Mouse (Mus musculus) ZHBTc4 (cell line): ENCODE data around the gene Setd7.

Source experiments
- DNase-seq: peaks from one replicate; pipeline ENCODE4 v3.0.0-alpha.2; 2011; ENCODE audit warnings: low read depth, low spot score

Setd7 gene

DNA sequence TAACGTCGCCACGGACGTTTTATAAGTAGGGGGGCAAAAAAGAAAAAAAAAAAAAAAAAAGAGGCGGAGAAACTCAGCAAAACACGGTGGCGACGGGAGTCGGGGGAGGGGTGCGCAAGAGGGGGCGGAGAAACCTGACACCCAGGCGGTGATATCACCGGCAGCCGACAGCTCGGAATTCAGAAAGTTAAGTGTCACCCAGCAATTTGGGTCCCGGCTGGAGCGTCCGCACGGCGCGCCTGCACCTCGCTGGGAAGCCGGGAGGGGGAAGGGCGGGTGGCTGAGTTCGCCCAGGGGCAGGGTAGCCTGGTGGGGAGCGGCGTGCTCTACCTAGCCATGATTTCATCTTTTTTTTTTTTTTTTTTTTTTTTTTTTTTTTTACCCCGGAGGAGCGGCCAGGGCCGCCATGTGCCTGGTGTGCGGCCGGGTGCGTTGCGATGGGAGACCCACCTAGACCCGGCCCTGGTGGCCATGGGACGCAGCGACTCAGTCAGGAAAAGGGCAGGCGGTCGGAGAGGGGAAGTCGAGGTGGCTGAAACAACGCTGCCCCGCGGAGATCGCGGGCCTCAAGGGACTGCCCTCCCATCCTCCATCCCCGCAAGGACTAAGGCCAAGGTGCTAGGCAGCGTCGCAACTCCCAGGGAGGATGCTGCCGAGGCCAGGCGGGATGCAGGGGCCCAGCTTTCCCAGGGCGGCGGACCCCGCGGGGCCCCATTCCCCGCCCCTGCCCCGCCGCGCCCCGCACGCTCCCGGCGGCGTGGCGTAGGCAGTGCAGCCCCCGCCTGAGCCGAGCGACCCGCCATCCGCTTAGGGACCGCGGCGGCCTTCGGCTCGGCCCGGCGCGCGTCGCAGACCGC lies 857 bp downstream of the Setd7 start:
- DNase-seq, result peak; percentile 83

DNA sequence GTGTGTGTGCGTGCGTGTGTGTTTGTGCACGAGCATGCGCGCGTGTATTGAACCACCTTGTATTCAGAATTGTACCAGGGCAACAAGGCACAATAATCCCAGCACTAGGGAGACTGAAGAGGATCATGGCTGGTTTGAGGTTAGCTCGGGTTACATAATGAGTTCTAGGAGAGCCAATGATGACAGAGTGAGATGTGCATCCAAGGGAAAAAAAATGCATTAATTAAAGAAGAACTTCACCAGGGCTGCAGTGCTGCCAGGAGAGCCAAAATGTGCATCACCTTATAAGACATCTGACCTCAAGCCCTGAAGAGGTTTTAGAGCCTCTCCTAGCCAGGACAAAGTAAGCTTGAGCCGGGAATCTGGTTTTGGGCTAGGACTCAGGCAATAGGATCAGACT lies 5.1 kb downstream of the Setd7 start:
- no peak for DNase-seq

DNA sequence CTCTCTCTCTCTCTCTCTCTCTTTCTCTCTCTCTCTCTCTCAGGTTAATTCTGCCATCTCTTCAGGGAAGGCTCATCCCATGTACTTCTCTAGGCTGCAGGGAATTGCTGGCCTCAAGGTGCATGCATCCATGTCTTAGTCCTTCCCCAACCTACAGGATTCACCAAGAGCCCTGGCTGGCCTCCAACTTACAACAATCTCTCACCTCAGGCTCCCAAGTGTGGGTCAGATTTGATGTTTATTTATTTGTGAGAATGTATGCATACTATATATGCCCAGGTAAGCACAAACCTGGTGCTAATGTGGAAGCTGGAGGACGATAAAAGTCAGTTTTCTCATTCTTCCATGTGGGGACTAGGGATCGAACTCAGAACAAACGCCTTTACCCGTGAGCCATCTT lies 5.8 kb downstream of the Setd7 start:
- DNase-seq, result no peak

DNA sequence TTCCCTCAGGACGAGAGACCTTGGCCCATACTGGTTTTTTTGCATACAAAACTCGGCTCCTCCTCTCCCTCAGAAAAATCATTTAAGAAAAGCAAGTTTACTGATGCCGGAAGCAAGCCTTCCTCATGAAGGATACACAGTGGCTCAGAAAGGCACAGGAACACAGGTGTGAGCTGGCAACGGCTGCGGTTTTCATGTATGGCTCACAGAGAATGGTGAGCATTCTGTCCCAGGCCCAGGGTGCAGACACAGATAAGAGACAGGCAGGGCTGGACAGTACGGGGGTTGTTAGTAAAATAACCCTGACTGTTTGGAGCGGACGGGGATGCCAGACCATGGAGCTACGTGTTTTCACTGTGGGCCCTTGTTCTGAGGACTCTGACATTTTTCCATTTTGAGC lies 6.6 kb downstream of the Setd7 start:
- no peak for DNase-seq

DNA sequence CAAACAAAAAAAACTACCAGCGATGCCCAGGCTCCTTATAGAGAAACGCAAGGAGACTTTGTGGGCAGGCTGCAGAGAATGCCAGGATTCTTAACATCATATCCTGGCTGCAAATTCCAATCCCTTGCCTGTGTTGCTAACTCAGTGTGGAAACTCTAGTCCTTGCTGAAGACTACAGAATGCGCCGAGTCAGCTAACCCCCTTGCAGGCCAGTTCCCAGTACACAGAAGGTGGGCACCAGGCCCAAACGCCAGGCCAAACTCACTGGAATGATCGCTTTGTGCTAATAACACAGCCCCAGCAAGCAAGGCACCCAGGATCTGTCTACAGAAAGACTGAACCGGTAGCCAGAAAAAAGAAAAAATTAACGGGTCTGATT lies 7.2 kb downstream of the Setd7 start:
- DNase-seq, result no peak

DNA sequence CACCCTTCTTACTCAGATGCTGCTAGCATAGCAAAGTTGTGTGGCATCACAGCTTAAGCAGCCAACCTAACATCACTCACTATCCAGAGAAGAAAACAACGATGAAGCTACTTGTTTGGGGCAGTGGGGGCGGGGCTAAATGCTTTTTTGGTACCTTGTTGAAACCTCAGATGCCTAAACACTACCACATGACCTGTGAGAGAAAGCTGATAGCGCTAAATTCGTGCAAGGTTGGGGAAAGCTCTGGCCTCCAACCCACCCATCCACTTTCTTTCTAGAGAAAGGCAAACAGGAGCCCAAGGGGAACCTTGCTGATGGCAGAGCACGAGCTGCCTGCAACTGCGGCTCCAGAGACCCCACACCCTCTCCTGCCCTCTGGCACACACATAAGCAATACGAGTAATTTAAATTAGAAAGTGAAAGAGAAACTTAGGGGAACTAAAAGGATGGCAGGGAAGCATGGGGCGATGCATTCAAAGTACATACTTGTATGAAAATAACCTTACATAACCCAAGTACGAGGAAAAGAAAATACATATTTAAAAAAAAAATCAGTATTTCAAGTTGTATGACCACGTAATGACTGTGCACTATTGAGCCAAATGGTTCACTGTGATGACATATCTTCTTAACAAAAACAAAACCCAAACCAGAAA lies 7.7 kb downstream of the Setd7 start:
- DNase-seq, result no peak

DNA sequence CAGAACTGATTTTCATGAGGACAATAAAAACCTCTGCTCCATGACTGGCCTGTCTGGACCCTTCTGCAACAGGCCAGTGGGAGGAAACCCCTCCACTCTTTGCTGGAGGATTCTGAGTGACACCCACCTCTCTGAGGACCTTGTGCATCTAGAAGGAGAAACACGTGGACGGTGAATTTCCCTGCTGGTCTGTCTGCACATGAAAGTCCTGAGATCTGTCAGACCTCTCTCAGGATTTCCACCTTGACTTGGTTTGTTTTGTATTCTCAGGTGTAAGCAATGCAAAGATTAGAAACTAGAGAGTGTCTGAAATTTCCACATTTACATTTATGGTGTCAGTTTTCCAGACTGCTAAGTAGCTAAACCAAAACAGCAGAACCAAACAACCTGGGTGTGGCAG lies 8.5 kb downstream of the Setd7 start:
- no peak for DNase-seq

DNA sequence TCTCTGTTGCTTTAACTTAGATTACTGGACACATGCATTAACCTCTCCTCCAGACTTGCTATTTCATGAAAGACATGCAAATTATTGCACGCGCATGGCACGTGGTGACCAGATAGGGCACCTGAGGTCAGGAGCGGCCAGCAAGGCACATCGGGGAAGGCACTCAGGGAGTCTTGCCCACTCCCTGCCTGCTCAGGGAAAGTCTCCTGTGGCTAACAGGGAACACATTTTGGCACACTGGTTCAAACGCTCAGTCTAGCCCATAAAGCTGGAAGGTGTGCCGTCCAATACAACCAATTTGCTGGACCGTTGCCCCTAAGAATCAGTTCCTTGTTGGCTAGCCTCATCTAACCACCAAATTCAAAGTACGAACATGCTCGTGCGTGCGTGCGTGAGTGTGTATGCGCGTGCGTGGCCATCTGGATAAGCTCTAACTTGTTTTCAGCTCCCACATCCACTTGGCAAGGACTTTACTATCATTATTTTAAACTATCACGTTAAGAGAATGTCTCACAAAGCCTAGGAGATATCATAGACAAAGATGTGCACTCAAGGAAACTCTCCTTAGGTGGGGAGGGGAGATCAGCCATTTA lies 11.6 kb downstream of the Setd7 start:
- DNase-seq, result no peak

DNA sequence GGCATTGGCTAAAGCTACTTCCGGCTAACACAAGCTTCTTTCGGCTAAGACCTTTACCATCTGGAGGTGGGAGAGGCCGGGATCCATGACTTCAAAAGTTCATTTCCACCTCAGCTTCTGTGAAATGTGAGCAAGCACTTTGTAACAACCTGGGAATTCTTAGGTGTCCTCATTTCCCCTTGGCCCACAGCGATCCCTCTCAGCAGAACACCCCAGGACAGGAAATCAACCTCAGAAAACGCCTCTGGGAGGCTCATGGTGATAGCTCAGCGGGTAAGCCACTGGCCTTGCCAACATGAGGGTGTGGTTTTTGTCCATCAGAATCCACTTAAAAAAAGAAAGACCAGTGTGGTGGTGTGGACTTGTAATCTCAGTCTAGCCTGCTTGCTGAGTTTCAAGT lies 13.1 kb downstream of the Setd7 start:
- no peak for DNase-seq

DNA sequence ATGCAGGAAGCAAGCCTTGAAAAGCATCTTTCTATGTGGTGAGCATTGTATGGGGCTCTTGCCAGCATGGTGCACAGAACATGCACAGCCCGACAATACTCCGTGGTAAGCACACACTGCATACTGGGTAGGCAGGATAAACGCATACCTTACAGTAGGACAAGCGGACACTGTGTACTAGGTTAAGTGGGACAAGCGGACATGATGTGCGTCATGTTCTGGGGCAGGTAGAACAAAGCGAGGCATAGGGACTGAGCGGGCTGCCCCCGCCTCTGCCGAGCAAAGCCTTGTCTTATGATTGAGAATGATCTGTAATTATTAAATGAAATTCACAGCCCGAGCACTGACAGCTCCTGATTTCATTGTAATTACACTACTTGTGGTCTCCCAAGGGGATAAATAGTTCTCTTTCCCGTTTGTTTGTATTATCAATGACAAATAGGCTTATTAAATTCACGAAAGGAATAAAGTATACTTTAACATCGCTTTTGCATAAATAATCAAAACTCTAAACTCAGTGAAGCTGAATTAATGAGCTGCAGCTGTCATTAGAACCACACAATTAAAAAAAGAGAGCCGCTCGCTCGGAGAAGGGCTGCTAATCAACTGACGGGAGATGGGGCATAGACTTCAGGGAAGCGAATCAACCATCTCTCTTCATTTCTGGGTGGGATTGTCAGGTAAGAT lies 16.1 kb downstream of the Setd7 start:
- DNase-seq, result no peak

DNA sequence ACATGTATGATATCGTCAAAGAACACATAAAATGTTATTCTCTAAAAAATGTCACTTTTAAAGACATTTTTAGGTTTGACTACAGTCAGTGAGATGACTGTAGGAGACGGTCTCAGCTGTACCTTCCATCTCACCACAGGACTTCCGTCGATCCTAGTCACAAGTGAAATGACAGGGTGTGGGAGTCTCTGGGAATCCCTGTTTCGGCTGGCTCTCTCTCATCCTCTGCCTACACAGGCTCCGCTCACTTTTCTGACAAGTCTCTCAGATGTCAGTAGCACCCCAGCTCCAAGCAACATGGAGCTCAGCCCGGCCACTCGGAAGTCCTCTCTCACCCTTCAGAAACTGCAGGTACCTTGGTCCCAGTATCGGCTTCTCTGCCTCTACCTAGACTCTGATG lies 20.0 kb downstream of the Setd7 start:
- no peak for DNase-seq

DNA sequence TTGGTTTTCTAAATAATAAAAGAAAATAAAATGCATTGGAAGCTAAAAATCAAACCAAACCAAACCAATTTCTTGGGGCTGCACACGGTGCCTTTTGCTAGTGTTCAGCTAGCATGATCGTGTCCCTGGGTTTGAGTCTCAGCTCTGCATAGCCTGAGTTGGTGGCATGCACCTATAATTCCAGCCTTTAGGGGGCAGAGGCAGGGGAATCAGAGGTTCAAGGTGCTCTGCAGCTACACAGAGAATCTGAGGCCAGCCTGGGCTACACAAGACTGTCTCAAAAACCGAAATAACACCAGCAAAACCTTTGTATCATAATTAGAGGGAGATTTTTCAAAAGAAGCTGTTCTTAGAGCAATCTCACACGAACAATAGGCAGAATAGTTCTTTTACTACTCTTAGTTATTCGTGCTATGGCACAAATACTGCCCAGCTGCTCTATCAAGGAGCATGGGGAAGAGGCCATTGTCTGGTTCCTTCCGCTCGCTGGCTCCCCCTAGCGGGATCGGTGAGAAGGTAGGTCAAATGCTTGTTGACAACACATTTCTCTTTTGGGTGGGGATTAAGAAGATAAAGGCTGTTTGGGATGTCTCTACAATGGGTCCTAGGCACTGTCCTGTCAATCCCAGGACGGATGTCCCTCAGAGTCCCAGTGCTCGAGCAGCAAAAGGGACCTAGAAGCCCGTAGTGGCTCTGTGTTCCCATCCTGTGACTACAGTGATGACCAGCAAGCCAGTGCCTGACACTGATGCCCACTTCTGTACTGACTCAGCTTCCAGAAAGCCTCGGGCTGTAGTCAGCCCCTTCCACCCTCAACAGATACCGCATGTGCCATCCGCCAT lies 20.9 kb downstream of the Setd7 start:
- peak; percentile 94 for DNase-seq

DNA sequence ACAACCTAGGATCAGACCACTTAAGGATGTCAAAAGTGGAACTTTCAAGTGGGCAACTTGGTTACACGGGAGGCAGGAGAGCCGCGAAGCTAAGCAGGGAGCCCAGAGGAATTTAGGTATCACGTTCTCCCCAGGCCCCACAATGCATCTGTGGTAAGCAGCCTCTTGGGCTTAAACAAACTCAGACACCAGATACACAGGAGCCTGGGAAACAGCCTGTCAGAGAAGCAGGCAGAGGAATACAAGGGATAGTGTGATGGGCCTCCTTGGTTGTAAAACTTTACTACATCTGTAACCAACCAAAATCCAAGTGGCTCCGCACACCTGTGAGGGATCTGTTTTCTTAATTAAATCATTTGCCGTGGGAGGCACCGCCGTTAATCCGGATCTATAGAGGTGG lies 26.7 kb downstream of the Setd7 start:
- DNase-seq, result no peak

DNA sequence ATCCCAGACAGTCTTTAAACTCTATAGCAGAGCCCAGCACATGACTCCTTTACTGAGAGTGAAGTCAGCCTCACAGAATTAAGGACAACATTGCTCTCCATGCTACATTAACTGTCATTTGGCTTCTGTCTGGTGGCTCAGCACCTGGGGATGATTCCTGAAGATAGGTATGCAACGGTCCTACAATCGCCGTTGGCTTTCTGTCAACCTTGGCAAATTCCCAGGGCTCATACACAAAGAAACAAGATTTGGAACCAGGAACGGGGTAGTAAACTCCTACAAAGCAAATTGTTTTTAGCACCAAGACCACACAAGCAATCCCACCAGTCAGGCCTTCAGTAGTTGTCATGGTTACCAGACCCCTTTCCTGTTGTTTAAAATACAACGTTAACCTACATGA lies 27.1 kb downstream of the Setd7 start:
- DNase-seq, result no peak

DNA sequence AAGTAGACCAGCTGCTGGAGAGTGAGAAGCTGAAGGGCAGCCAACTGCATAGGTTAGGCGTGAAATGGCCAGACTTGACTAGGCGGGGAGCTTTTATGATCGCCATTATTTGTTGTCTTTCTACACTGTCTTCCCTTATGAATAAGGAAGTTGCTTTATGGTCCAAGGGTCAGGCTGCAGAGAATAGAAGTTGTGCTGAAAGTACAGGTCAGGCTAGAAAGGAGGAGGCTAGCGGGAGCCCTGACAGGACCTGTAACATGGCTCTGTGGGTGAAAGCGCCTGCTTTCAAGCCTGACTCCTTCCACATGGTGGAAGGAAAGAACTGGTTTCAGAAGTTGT lies 28.4 kb downstream of the Setd7 start:
- no peak for DNase-seq

DNA sequence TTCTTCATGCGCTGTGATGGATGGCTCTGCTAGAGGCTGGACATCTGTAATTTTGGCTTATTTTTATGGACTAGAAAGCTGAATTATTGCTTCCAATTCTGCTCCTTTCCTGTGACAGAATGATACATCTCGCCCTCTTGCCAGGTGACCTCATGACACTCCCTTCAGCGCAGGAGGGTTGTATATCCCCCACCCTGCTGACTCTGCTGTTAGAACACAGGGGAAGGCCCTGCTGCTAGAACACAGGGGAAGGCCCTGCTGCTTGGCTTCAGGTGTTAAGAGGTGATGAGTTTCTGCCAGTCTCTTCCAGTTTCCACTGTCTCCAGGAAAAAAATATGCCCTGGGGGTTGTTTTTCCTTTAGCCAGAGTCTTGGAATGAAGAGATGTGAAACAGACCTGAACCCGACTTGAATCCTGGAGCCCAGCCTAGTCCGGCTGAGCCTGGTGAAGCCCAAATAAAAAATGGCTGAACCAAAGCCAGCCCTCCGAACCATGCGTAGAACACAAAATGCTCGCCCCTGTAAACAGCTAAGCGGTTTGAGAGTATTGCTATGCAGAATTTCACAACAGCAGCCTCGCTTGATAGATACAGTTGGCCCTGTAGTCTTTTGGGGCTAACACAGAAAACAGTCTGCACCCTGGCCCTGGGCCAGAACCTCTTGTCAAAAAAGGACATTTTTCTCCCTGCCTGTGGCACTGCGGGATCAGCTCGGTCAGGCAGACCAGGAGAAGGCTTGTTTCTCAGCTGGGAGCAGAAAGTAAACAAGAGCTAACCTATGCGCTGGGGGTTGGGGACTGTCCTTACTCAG lies 29.0 kb downstream of the Setd7 start:
- DNase-seq, result no peak

DNA sequence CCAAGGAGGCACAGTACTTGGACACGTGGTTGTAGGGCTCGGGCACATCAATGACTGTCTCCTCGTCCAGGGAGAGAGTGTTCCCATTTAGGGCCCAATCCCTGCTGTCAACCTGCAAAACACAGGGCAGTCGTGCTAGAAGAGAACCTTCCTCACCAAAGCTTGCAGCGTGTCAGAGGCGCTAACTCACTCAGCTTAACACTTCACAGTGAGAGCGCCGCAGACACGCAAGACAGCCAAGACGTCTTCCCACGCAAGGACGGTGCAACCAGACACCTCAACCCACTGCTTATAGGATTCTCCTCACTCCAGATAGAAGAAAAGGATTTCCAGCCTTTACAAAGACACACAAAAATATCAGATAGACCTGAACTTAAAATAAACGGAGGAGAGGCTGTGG lies 33.8 kb downstream of the Setd7 start:
- no peak for DNase-seq

DNA sequence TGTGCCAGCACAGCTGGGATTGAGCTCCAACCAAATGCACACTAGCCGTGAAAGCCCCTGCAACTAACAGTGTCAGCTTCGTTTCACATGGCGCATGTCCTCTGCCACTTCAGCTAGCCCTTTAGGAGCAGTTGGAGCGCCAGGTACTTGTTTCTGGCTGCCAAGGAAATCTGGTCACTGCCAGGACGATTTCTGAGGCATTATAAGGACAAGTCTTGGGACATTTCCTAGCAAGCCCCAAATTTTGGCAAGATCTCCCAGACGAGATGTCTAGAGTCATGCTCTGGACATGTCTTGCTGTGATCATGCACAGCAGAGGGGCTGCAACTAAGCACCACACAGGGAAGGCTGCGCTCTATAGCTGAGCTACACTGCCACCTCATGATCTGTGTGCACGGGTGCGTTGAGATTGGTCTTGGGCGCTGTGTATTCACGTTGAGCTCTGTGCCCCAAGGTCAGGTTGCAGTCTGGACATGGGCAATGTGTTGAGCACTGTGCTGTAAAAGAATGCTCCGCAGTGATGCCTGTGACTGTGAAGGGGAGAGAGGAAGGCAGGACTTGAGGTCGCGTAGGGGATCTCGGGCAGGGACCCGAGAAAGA lies 35.4 kb downstream of the Setd7 start:
- DNase-seq, result no peak

DNA sequence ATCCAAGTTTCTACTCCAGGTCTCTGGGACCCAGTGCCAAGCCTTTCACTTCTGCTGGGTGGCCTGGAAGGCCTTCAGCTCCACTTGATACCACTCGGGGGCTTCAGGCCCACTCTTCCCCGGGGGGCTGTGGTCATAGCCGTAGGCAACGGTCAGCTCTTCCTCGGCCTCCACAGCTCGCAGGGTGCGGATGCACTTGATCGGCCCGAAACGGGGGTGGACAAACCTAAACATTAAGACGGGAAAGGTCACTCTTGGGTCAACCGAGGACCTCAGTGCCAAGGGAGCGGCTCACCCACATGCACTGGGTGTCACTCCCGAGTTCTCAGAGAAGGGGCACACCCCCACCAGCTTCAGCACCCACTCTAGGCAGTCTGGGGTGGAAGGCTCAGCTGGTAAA lies 39.4 kb downstream of the Setd7 start:
- DNase-seq, result no peak

DNA sequence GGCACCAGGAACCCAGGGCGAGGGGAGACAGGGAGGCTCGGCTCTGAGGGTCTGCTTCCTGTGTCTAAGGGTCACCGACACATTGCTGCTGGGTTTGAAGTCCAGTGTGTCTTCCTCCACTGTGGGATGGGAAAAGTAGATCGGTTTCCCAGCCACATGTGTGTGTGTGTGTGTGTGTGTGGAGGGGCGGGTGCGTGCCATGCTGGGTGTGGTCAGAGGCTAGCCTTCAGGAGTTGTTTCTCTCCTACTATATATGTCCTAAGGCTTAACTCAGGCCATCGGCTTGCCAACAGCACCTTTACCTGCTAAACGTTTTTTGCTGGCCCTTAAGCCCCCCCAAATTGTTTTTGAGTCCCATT lies 41.9 kb downstream of the Setd7 start:
- no peak for DNase-seq
